Mouse (Mus musculus): ENCODE results near the gene Cdc37.
"Not testable (repeated sequence)": the region's sequence is repeated elsewhere in the genome, so short reads cannot be mapped to it uniquely, and the experiment has no call there.

The Cdc37 gene

GRCm38 (mm10) chr9:21149654-21150419 lies at the start of gene Cdc37:
TSS of gene Cdc37 (minus strand) at chr9:21149982.
- peak; percentile 93 to 94 for DNase-seq

GRCm38 (mm10) chr9:21198960-21199359 lies 49.2 kb upstream of the Cdc37 start:
- DNase-seq, result no peak

GRCm38 (mm10) chr9:21197981-21198380 lies 48.2 kb upstream of the Cdc37 start:
- DNase-seq, result no peak

GRCm38 (mm10) chr9:21196521-21197433 lies 47.0 kb upstream of the Cdc37 start:
- no peak for DNase-seq

GRCm38 (mm10) chr9:21195736-21196505 lies 46.1 kb upstream of the Cdc37 start:
- not testable (repeated sequence) for DNase-seq

- DNase-seq, result no peak
These were observed 45.2 kb upstream of the Cdc37 start for GRCm38 (mm10) chr9:21194787-21195493.

- no peak for DNase-seq
These were observed 44.0 kb upstream of the Cdc37 start for GRCm38 (mm10) chr9:21193786-21194185.

GRCm38 (mm10) chr9:21190670-21191069 lies 40.9 kb upstream of the Cdc37 start:
- DNase-seq, result no peak

GRCm38 (mm10) chr9:21189905-21190304 lies 40.1 kb upstream of the Cdc37 start:
- DNase-seq, result peak in 1 of 2 experiments; percentile 13

- peak in 1 of 2 experiments; percentile 27 for DNase-seq
These were observed 35.7 kb upstream of the Cdc37 start for GRCm38 (mm10) chr9:21185436-21185835.

- peak; percentile 58 to 62 for DNase-seq
These were observed 35.0 kb upstream of the Cdc37 start for GRCm38 (mm10) chr9:21184733-21185132.

GRCm38 (mm10) chr9:21183905-21184413 lies 34.2 kb upstream of the Cdc37 start:
- DNase-seq, result peak; percentile 45 to 57

GRCm38 (mm10) chr9:21183421-21183820 lies 33.6 kb upstream of the Cdc37 start:
- DNase-seq, result no peak

GRCm38 (mm10) chr9:21181421-21182220 lies 31.8 kb upstream of the Cdc37 start:
- DNase-seq, result no peak

- no peak for DNase-seq
These were observed 31.1 kb upstream of the Cdc37 start for GRCm38 (mm10) chr9:21180841-21181240.

- no peak for DNase-seq
These were observed 30.6 kb upstream of the Cdc37 start for GRCm38 (mm10) chr9:21180402-21180801.

GRCm38 (mm10) chr9:21172364-21172763 lies 22.6 kb upstream of the Cdc37 start:
- no peak for DNase-seq

- no peak for DNase-seq
These were observed 19.4 kb upstream of the Cdc37 start for GRCm38 (mm10) chr9:21169157-21169556.

- DNase-seq, result peak; percentile 64 to 69
These were observed 18.7 kb upstream of the Cdc37 start for GRCm38 (mm10) chr9:21168161-21169123.
